Mouse (Mus musculus) lung, adult 2 months (tissue): ENCODE results near the gene Mrpl28.

Experiments
- CTCF ChIP-seq: fragments of 200-500 bp; IDR thresholded peaks from 2 replicates; pipeline ENCODE4 v1.5.1; 2011; ENCODE audit warnings: mild to moderate bottlenecking, low read length, control low read depth; ENCODE audit not compliant: insufficient read depth
- POLR2A ChIP-seq: fragments of 200-500 bp; IDR thresholded peaks from 2 replicates; pipeline ENCODE4 v1.6.1; 2011; ENCODE audit warnings: low read depth, mild to moderate bottlenecking, control low read depth, low read length, borderline replicate concordance; ENCODE audit errors: extremely low read depth

DNA sequence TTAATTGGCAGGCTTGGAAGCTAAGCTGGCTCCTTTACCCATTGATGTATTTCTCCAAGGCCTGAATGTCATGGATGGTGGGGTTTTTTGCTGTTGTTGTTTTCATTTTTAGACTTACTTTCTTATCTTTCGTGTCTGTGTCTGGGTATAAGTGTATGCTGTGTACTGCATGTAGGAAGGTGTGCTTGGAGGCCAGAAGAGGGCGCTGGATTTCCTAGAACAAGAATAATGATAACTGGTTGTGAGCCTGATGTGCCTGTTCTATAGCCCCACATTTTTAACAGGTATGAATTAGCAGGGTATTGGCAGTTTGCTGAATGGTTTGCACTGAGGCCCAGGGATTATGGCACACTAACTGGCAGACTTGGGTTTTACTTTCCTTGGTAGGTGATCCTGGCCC is 25.8 kb downstream of the Mrpl28 start:
- no peak for TF ChIP-seq POLR2A
- no peak for TF ChIP-seq CTCF
